Mouse (Mus musculus): ENCODE data around the gene Cabin1. TPM values are rescaled to one million over a fixed set of nuclear protein-coding genes. Genes with fewer than 3 reads are reported as not detected.
"Not testable (repeated sequence)": the region's sequence is repeated elsewhere in the genome, so short reads cannot be mapped to it uniquely, and the experiment has no call there.

Gene Cabin1
- polyA plus RNA-seq, 1 experiment from 2014 or later = 40.7 TPM

DNA sequence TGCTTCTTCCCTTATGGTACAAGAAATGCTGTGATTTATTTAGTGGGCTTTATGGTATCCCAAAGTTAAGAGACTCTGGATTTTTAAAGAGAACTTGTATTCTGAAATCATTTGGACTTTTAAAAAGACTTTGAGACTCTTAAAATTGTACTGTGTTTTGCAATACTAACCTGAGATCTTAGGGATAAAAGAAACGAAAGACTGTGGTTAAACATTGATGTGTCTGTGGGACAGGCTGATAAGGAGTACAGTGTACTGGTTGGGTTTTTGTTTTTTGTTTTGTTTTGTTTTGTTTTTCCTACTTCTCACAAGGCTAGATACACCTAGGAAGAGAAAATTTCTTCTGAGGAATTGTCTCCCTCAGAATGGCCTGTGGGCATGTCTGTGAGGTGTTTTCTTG lies 21.3 kb upstream of the Cabin1 start:
- in situ Hi-C loops (cut with MboI; ENCODE audit: low pct_unique_long_range_greater_than_20kb) = no loop called here
- ChIA-PET POLR2A (no interaction called here), CTCF (no interaction called here)
- ATAC-seq (no peak), DNase-seq (ENCODE audit: low read depth, low spot score) (no peak)
- H3K27me3 ChIP-seq = peaks cover 3% of the 10 kb centered on the region
- no peak for TF ChIP-seq CTCF (IDR thresholded peaks at IDR 0.05)

GRCm38 (mm10) chr10:75780769-75781578 lies 16.8 kb upstream of the Cabin1 start, which contains the start of the genes Gm20441 and Gstt3:
Gm20441 (minus strand) TSS chr10:75780954.
Gstt3 (minus strand) TSS chr10:75781414.
- ChIA-PET POLR2A (interaction anchor here (0.7 kb wide), 1 partner anchor 254 kb away, joined by 3 read pairs; no protein-coding TSS in a partner anchor), CTCF (no interaction called here)
- peaks cover 3% of the 10 kb centered on the region for H3K27me3 ChIP-seq
- DNase-seq (ENCODE audit: low read depth, low spot score) (no peak), ATAC-seq (no peak)
- in situ Hi-C loops (cut with MboI; ENCODE audit: low pct_unique_long_range_greater_than_20kb) = no loop called here
- no peak for TF ChIP-seq CTCF (IDR thresholded peaks at IDR 0.05)

DNA sequence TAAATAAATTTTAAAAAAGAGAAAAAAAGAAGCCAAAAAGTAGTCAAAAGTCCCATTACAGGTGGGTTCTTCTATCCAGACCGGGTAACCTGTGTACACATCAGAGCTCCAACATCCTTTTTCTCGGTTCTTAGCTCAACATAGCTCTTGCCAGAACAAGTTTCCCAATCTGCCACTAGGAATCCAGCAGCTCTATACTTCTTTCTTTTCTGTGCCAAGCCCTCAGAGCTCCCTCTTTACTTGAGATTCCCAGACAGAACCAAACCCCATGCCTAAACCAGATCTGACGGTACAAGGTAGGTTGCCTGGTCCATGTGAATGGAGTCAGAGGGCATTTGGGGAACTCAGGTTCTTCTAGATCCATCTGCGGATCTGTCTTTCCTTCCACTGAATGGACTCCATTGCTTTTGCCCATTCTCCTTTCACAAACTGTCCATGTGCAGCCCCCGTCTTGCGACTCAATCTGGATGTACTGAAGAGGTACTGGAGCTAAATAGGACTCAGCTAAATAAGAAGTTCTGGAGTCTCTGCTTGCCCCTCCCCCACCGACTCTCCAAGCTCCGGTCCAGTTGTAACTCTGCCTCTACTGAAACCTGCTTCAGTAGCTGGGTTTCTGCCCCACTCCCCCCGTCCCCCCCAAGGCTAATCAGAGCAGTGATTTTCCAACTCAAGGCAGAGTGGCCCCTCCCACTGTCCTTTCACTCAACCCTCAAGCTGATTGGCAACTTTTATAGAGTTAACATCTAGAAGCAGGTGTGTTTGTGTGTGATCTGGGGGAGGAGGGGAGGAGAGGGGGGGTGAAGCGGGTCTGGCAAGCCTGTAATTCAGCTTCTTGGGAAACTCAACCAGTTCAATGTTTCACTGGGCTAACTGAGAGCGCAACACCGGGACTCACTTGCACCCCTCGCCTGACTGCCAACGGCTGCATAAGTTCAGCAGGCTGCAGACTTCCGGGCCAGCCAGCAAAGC lies 15.3 kb upstream of the Cabin1 start:
- CTCF ChIA-PET = no interaction called here

DNA sequence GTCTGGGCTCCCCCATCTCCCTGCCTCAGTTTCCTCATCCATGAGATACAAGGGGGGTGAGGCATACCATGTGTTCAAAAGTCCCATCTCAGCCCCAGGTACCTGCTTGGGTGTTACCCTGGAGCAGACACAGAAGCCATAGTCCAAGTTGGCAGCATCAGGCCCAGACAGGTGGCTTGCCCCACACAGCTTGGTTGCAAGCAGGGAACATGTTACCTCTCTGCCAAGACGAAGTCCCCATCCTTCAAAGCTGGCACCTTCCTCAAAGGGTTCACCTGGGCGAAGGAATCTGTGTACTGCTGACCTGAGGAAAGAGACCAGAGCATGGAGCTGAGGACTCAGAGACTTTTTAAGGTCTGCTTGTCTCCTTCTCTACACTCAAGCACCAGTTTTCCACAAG lies 13.7 kb upstream of the Cabin1 start:
- DNase-seq (ENCODE audit: low read depth, low spot score) (no peak), ATAC-seq (no peak)
- ChIA-PET CTCF (no interaction called here), POLR2A (no interaction called here)
- no peak for TF ChIP-seq CTCF (IDR thresholded peaks at IDR 0.05)
- no peaks in the 10 kb centered on the region for H3K27me3 ChIP-seq
- in situ Hi-C loops (cut with MboI; ENCODE audit: low pct_unique_long_range_greater_than_20kb) = loop anchor here (10.0 kb wide), 1 partner anchor 47 kb away; the partner anchor contains the start of gene Gstt4

More for the DNA sequence above, 15.3 kb upstream of the Cabin1 start:
- no peak for DNase-seq (ENCODE audit: low read depth, low spot score)
- POLR2A ChIA-PET = interaction anchor here (0.7 to 0.8 kb wide), 2 partner anchors 38 to 58 kb away, joined by 3 to 7 read pairs; no protein-coding TSS in a partner anchor
- no peak for TF ChIP-seq CTCF (IDR thresholded peaks at IDR 0.05)
- ATAC-seq = no peak
- H3K27me3 ChIP-seq = no peaks in the 10 kb centered on the region
- in situ Hi-C loops (cut with MboI; ENCODE audit: low pct_unique_long_range_greater_than_20kb) = loop anchor here (10.0 kb wide), 1 partner anchor 45 kb away; the partner anchor contains the start of gene Gstt4

DNA sequence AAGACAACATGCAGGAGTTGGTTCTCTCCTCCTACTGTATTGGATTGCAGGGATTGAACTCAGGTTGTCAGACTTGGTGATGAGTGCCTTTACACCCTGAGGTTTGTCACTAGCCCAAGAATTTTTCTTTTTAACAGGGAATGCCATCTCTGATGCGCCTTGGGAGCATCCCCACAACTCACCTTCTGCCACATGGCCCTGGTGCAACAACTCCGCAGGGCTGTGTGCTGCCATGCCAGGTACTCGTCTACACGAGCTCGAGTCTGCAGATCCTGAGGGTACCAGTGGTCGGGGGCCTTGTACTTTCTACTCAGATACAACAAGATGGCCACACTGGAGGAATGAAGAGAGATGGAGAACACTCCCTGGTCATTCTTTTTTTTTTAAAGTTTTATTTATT lies 12.4 kb upstream of the Cabin1 start:
- no peak for TF ChIP-seq CTCF (IDR thresholded peaks at IDR 0.05)
- ChIA-PET POLR2A (no interaction called here), CTCF (no interaction called here)
- DNase-seq (ENCODE audit: low read depth, low spot score) = no peak
- ATAC-seq = no peak
- in situ Hi-C loops (cut with MboI; ENCODE audit: low pct_unique_long_range_greater_than_20kb) = loop anchor here (10.0 kb wide), 1 partner anchor 48 kb away; the partner anchor contains the start of gene Gstt4
- no peaks in the 10 kb centered on the region for H3K27me3 ChIP-seq

DNA sequence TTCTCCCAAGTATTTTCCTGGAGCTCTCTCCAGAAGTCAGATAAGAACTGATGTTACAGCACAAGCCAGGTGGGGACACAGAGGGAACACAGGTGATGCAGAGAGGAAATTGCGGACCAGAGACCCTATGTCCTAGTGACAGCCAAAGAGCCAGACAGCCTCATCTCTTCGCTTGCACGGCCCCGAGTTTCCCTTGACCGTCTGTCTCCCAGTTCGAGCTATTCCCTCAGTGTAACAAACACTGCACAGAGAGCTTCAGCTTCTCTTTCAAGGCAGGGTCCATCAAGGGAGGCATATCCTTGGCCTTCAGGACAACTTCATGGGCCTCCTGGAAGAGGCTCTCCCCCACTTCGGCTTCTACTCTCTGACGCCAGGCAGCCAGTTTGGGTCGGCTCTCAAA lies 10.4 kb upstream of the Cabin1 start:
- TF ChIP-seq CTCF (IDR thresholded peaks at IDR 0.05) = no peak
- in situ Hi-C loops (cut with MboI; ENCODE audit: low pct_unique_long_range_greater_than_20kb) = loop anchor here (10.0 kb wide), 1 partner anchor 50 kb away; the partner anchor contains the start of gene Gstt4
- POLR2A ChIA-PET = interaction anchor here (0.8 kb wide), 1 partner anchor 25 kb away, joined by 3 read pairs; no protein-coding TSS in a partner anchor
- ATAC-seq = no peak
- no peak for DNase-seq (ENCODE audit: low read depth, low spot score)
- CTCF ChIA-PET = interaction anchor here (0.8 to 1.2 kb wide), 2 partner anchors 10 to 21 kb away, joined by 3 read pairs; no protein-coding TSS in a partner anchor
- no peaks in the 10 kb centered on the region for H3K27me3 ChIP-seq

DNA sequence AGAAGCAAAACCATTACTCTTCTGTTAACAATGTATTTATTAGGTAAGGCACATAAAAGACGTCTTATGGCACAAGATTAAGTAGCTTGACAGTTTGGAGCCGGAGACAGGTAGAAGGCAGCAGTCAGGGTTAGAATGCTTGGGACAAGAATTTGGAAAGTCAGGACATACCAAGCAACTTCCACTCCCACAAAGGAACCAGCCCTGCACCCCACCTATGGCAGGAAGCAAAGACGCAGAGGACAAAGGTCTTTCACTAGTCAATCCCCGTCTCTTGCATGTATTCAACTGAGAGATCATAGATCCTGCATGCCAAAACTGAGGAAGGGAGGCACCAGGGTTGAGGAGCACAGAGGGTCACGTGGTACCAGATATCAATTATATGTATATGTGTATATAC lies 10.0 kb upstream of the Cabin1 start:
- TF ChIP-seq CTCF (IDR thresholded peaks at IDR 0.05) = no peak
- DNase-seq (ENCODE audit: low read depth, low spot score) = no peak
- no peaks in the 10 kb centered on the region for H3K27me3 ChIP-seq
- ATAC-seq = no peak
- POLR2A ChIA-PET = no interaction called here
- CTCF ChIA-PET = interaction anchor here (0.8 to 1.2 kb wide), 2 partner anchors 11 to 20 kb away, joined by 3 read pairs; no protein-coding TSS in a partner anchor
- in situ Hi-C loops (cut with MboI; ENCODE audit: low pct_unique_long_range_greater_than_20kb) = loop anchor here (10.0 kb wide), 1 partner anchor 51 kb away; the partner anchor contains the start of gene Gstt4

GRCm38 (mm10) chr10:75772795-75773664 lies 8.9 kb upstream of the Cabin1 start, which contains the start of gene Ddt:
Ddt (minus strand) TSS chr10:75773414.
- TF ChIP-seq CTCF (IDR thresholded peaks at IDR 0.05) = no peak
- ChIA-PET POLR2A (interaction anchor here (1.1 kb wide), 1 partner anchor 63 kb away, joined by 3 read pairs; no protein-coding TSS in a partner anchor), CTCF (interaction anchor here (1.1 to 1.2 kb wide), 2 partner anchors 55 to 59 kb away, joined by 4 to 6 read pairs; no protein-coding TSS in a partner anchor)
- H3K27me3 ChIP-seq = no peaks in the 10 kb centered on the region
- no peak for DNase-seq (ENCODE audit: low read depth, low spot score)
- ATAC-seq = peak; percentile 88
- in situ Hi-C loops (cut with MboI; ENCODE audit: low pct_unique_long_range_greater_than_20kb) = loop anchor here (10.0 kb wide), 1 partner anchor 52 kb away; the partner anchor contains the start of gene Gstt4

- POLR2A ChIA-PET; DNase-seq (ENCODE audit: low read depth, low spot score); ATAC-seq; H3K27me3 ChIP-seq: not testable (repeated sequence)
- CTCF ChIA-PET = interaction anchor here (1.2 kb wide), 1 partner anchor 17 kb away, joined by 3 read pairs; no protein-coding TSS in a partner anchor
- in situ Hi-C loops (cut with MboI; ENCODE audit: low pct_unique_long_range_greater_than_20kb) = loop anchor here (5.0 kb wide), 1 partner anchor 90 kb away; no protein-coding TSS in a partner anchor
These were observed 3.6 kb upstream of the Cabin1 start for GRCm38 (mm10) chr10:75767756-75768155.

Measured in Patski (cell line).